Mouse (Mus musculus) small intestine, adult 10 weeks (tissue): ENCODE data around the gene Olfr866. TPM values are rescaled to one million over a fixed set of nuclear protein-coding genes. Genes with fewer than 3 reads are reported as not detected.

ENCODE experiments used
- polyA plus RNA-seq: library from polyadenylated mRNA; stranded (reverse); fragments of 350-450 nt; fragmentation: Illumina TruSeq; extraction: RNeasy Lipid Tissue Mini Kit (QIAGEN cat#74804); gene quantifications from one replicate; pipeline ENCODE4 v1.2.3, GENCODE M21; 2014; ENCODE audit warnings: low replicate concordance

Olfr866 gene
- not detected for polyA plus RNA-seq

GRCm38 (mm10) chr9:20027935-20028334 lies at the start of gene Olfr866:
TSS of gene Olfr866 (minus strand) at chr9:20028035.

GRCm38 (mm10) chr9:20057462-20057861 lies 29.6 kb upstream of the Olfr866 start, which contains the start of gene Olfr867:
TSS of gene Olfr867 (minus strand) at chr9:20057562.

Other genes with a start within 250 kb of the Olfr866 start
- gene Olfr58, start 247.8 kb downstream of the Olfr866 start, polyA plus RNA-seq, result not detected
- gene Olfr859, start 223.1 kb downstream of the Olfr866 start, polyA plus RNA-seq, result not detected
- not detected for gene Olfr860, start 178.3 kb downstream of the Olfr866 start, polyA plus RNA-seq
- not detected for gene Olfr862, start 140.0 kb downstream of the Olfr866 start, polyA plus RNA-seq
- gene Olfr77, start 111.2 kb downstream of the Olfr866 start, polyA plus RNA-seq, result not detected
- not detected for gene Olfr867, start 29.5 kb upstream of the Olfr866 start, polyA plus RNA-seq
- gene Olfr868, start 70.6 kb upstream of the Olfr866 start, polyA plus RNA-seq, result not detected
- not detected for gene Olfr869, start 101.0 kb upstream of the Olfr866 start, polyA plus RNA-seq
- not detected for gene Olfr870, start 146.0 kb upstream of the Olfr866 start, polyA plus RNA-seq
- gene Olfr871, start 184.2 kb upstream of the Olfr866 start, polyA plus RNA-seq, result not detected
- not detected for gene Olfr872, start 209.1 kb upstream of the Olfr866 start, polyA plus RNA-seq